Mouse (Mus musculus): ENCODE measurements at regions not wholly inside any gene's neighbourhood (a gene's known extent, or its start where the extent isn't known, plus 50 kb on each side); places are given as distances from the start of the nearest gene placed in this dataset.

- TF ChIP-seq CTCF (IDR thresholded peaks at IDR 0.05; ENCODE audit: control insufficient read depth, insufficient read depth, insufficient replicate concordance, low read depth, low read length) (no peak), POLR2A (IDR thresholded peaks at IDR 0.05; ENCODE audit: control insufficient read depth, low read depth, low read length) (no peak)
These were observed 78.0 kb upstream of the Gm6793 start for GRCm38 (mm10) chr8:112092831-112093230.
